8 mouse cellular contexts compared by ENCODE assay signal in genomic region chr8:128358756-128359520, GRCm38 (mm10). TPM values are rescaled to one million over a fixed set of nuclear protein-coding genes. Genes with fewer than 3 reads are reported as not detected.
DNase-seq lines count a peak whose midpoint lies in the region; ATAC-seq and TF ChIP-seq lines count a peak whose summit lies in the region.

No protein-coding gene starts in this region.

- DNase-seq in spleen, adult 2 months (ENCODE audit: low read depth in 1 of 2, low spot score in 2 of 2), result no peak
- no peak for DNase-seq in spleen, postnatal 14 days (ENCODE audit: low spot score in 2 of 2)
- DNase-seq in fibroblast of lung, adult 2 months (ENCODE audit: low read depth), result peak; percentile 49
- peak; percentile 59 for DNase-seq in liver
- DNase-seq in midbrain, postnatal 0 days (ENCODE audit: low spot score), result peak; percentile 75
- DNase-seq in testis, postnatal 10 days (ENCODE audit: low spot score), result peak; percentile 61

- H3K27me3 ChIP-seq in spleen, adult 2 months (ENCODE audit: control insufficient read depth, insufficient read depth, low read length), result peaks cover 3% of the 10 kb centered on the region; the same call in 1 of the 2 replicates
- no peaks in the 10 kb centered on the region for H3K27me3 ChIP-seq in heart, embryonic 12.5 days (replicated peaks)
- H3K27me3 ChIP-seq in kidney, embryonic 15.5 days, result no peaks in the 10 kb centered on the region
- no peaks in the 10 kb centered on the region for H3K27me3 ChIP-seq in midbrain, postnatal 0 days (ENCODE audit: insufficient read depth, low read length)

- H3K4me1 ChIP-seq in spleen, adult 2 months (ENCODE audit: control insufficient read depth, insufficient read depth, insufficient read length), result peaks cover 3% of the 10 kb centered on the region; the same call in 1 of the 2 replicates
- peaks cover 29% of the 10 kb centered on the region for H3K4me1 ChIP-seq in heart, embryonic 12.5 days (replicated peaks)
- peaks cover 50% of the 10 kb centered on the region for H3K4me1 ChIP-seq in kidney, embryonic 15.5 days
- H3K4me1 ChIP-seq in midbrain, postnatal 0 days (ENCODE audit: insufficient read depth, low read length), result peaks cover 8% of the 10 kb centered on the region; the same call in 1 of the 2 replicates

- WGBS in spleen, adult 2 months, result under 1% methylated on average over 40 of the region's 41 CpGs
- 0% methylated on average over 40 of the region's 41 CpGs for WGBS in heart, embryonic 12.5 days
- under 1% methylated on average over 40 of the region's 41 CpGs for WGBS in kidney, embryonic 15.5 days
- under 1% methylated on average over 38 of the region's 41 CpGs for WGBS in midbrain, postnatal 0 days

- H3K27ac ChIP-seq in spleen, adult 2 months (ENCODE audit: insufficient read depth, low read length), result peak overlapping the region; percentile 57
- peak overlapping the region; percentile 97 for H3K27ac ChIP-seq in heart, embryonic 12.5 days (ENCODE audit: poor library complexity, severe bottlenecking)
- H3K27ac ChIP-seq in kidney, embryonic 15.5 days, result peak overlapping the region; percentile 98
- peak overlapping the region; percentile 86 for H3K27ac ChIP-seq in midbrain, postnatal 0 days (ENCODE audit: low read depth, low read length)

- no peaks in the 10 kb centered on the region for H3K36me3 ChIP-seq in spleen, adult 2 months (ENCODE audit: control insufficient read depth, insufficient read depth, low read length)
- peaks cover 5% of the 10 kb centered on the region; the same call in 1 of the 2 replicates for H3K36me3 ChIP-seq in heart, embryonic 12.5 days
- H3K36me3 ChIP-seq in kidney, embryonic 15.5 days, result 0 out of 2 replicates have a peak, but pooled peaks cover 5% of the 10 kb centered on the region
- H3K36me3 ChIP-seq in midbrain, postnatal 0 days (ENCODE audit: insufficient read depth, low read length), result no peaks in the 10 kb centered on the region

- no peak for TF ChIP-seq POLR2A in spleen, adult 2 months (IDR thresholded peaks at IDR 0.05; ENCODE audit: low read depth, low read length)

- ATAC-seq in heart, embryonic 12.5 days (ENCODE audit: insufficient number of reproducible peaks, low FRiP score), result peak; percentile 45
- peak; percentile 37 for ATAC-seq in kidney, embryonic 15.5 days (replicated peaks; ENCODE audit: low FRiP score)
- peak; percentile 28; the same call in 1 of the 2 replicates for ATAC-seq in midbrain, postnatal 0 days (ENCODE audit: low FRiP score)

- no peak for TF ChIP-seq CTCF in spleen, adult 2 months (IDR thresholded peaks at IDR 0.05; ENCODE audit: extremely low read depth, insufficient read depth, insufficient read length, insufficient replicate concordance)
- no peak for TF ChIP-seq CTCF in midbrain, postnatal 0 days (IDR thresholded peaks at IDR 0.05)

- no peaks in the 10 kb centered on the region for H3K9me3 ChIP-seq in heart, embryonic 12.5 days (replicated peaks)
- no peaks in the 10 kb centered on the region for H3K9me3 ChIP-seq in kidney, embryonic 15.5 days (replicated peaks)
- H3K9me3 ChIP-seq in midbrain, postnatal 0 days (ENCODE audit: low read length), result no peaks in the 10 kb centered on the region

- peak overlapping the region; percentile 83 for H3K4me2 ChIP-seq in heart, embryonic 12.5 days
- peak overlapping the region; percentile 92 for H3K4me2 ChIP-seq in kidney, embryonic 15.5 days
- H3K4me2 ChIP-seq in midbrain, postnatal 0 days (ENCODE audit: low read depth, low read length, poor library complexity, severe bottlenecking), result peak overlapping the region; percentile 84

- peak overlapping the region; percentile 94 for H3K9ac ChIP-seq in heart, embryonic 12.5 days
- peak overlapping the region; percentile 93 for H3K9ac ChIP-seq in kidney, embryonic 15.5 days
- peak overlapping the region; percentile 79 for H3K9ac ChIP-seq in midbrain, postnatal 0 days (replicated peaks; ENCODE audit: low read length, poor library complexity, severe bottlenecking)

- peak overlapping the region; percentile 51 for H3K4me3 ChIP-seq in spleen, adult 2 months (ENCODE audit: extremely low read depth, insufficient read depth, insufficient read length)
- peak overlapping the region; percentile 83 for H3K4me3 ChIP-seq in heart, embryonic 12.5 days
- peak overlapping the region; percentile 95 for H3K4me3 ChIP-seq in kidney, embryonic 15.5 days (replicated peaks)
- H3K4me3 ChIP-seq in midbrain, postnatal 0 days (ENCODE audit: low read depth, low read length), result peak overlapping the region; percentile 66

RNA-seq across cellular contexts. Expression of gene Nrp1, which starts 0.5 kb away (rescaled TPM):
- polyA plus RNA-seq in spleen, adult 2 months (2012; rRNA removed), result 8.1 and 9.1 TPM in 2 replicates
- polyA plus RNA-seq in heart, embryonic 12.5 days (2016; fragmentation: Nextera tagmentation; extraction: Ambion mirVana), result 135 and 138 TPM in 2 replicates
- polyA plus RNA-seq in kidney, embryonic 15.5 days (2015; fragmentation: Nextera tagmentation; extraction: Ambion mirVana), result 130 and 140 TPM in 2 replicates
- 57.9 and 72.1 TPM in 2 replicates for total RNA-seq in midbrain, postnatal 0 days (2014; rRNA removed)
- 56.5 and 59.3 TPM in 2 replicates for polyA plus RNA-seq in midbrain, postnatal 0 days (2015; fragmentation: Nextera tagmentation; extraction: Ambion mirVana)

Comparison
In these comparisons a context has a peak if more than half of its experiments do, and no peak if none do; other contexts are left out.
1. DNase-seq: peak in fibroblast of lung, adult 2 months (single experiment), liver (single experiment), midbrain, postnatal 0 days (single experiment) and testis, postnatal 10 days (single experiment); none in spleen, adult 2 months (0 of 2) and spleen, postnatal 14 days (0 of 2).
2. Peak in every context shown above with its lines, with median percentiles within 50 percentile points of each other: H3K27ac ChIP-seq, H3K4me3 ChIP-seq, ATAC-seq, H3K4me2 ChIP-seq and H3K9ac ChIP-seq.